Comparison of ENCODE assay signal across 24 mouse cellular contexts in the genomic region with DNA sequence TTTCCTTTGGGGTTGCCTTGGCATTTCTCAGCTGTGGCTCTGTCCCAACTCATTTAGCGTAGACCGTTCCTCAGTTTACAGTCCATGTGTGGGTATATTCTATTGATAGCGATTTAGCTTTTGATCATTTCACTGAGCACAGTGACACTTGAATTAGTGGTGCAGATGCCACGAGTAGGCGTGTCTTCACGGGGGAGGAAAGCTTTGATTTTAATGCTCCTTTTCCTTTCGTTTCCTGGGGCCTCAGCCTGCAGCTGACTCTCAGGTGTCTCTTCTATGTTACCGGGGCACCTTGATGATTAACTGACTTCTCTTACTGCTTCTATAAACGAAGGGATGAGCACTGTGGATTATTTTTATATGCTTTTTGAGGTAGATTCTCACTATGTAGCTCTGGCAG.
"Had no signal": no experiment of that assay in that cellular context is flagged by ENCODE, and none has a peak within 500 bp of the region (broad histone marks: within the 10 kb centered on the region; RNA-seq: fewer than 3 reads in every experiment).

No protein-coding gene starts in this region.

- H3K27ac ChIP-seq: kidney, embryonic 15.5 days; layer of hippocampus, adult 2 months; limb, embryonic 10.5 days; limb, embryonic 13.5 days; liver, embryonic 12.5 days; liver, embryonic 15.5 days; lung, embryonic 15.5 days; midbrain, embryonic 10.5 days; midbrain, embryonic 13.5 days; neural tube, embryonic 12.5 days; neural tube, embryonic 15.5 days had no signal

- ATAC-seq: liver, embryonic 12.5 days; midbrain, embryonic 13.5 days had no signal

- H3K4me2 ChIP-seq: kidney, embryonic 15.5 days; limb, embryonic 13.5 days; liver, embryonic 12.5 days; liver, embryonic 15.5 days; lung, embryonic 15.5 days; midbrain, embryonic 13.5 days; neural tube, embryonic 12.5 days; neural tube, embryonic 15.5 days had no signal

- H3K9me3 ChIP-seq: kidney, embryonic 15.5 days; limb, embryonic 10.5 days; limb, embryonic 13.5 days; liver, embryonic 12.5 days; liver, embryonic 15.5 days; lung, embryonic 15.5 days; megakaryocyte, embryonic 14.5 days; midbrain, embryonic 10.5 days; midbrain, embryonic 13.5 days; neural tube, embryonic 12.5 days; neural tube, embryonic 15.5 days had no signal

- DNase-seq: kidney, adult 8-10 months; kidney, postnatal 10 days; kidney, postnatal 4 days; layer of hippocampus, adult 9-11 months; liver; lung, adult 18-20 months; lung, postnatal 10 days; lung, postnatal 36 days; right cerebral cortex, adult 18-20 months; right cerebral cortex, postnatal 14 days; right cerebral cortex, postnatal 4 days; thymus, postnatal 36 days had no signal

- H3K27me3 ChIP-seq: kidney, embryonic 15.5 days; limb, embryonic 13.5 days; liver, embryonic 12.5 days; liver, embryonic 15.5 days; lung, embryonic 15.5 days; megakaryocyte, embryonic 14.5 days; midbrain, embryonic 13.5 days; neural tube, embryonic 12.5 days; neural tube, embryonic 15.5 days had no signal

- H3K9ac ChIP-seq: kidney, embryonic 15.5 days; limb, embryonic 13.5 days; liver, embryonic 12.5 days; liver, embryonic 15.5 days; lung, embryonic 15.5 days; midbrain, embryonic 13.5 days; neural tube, embryonic 12.5 days; neural tube, embryonic 15.5 days had no signal

- H3K4me1 ChIP-seq: kidney, embryonic 15.5 days; limb, embryonic 10.5 days; limb, embryonic 13.5 days; liver, embryonic 12.5 days; liver, embryonic 15.5 days; lung, embryonic 15.5 days; midbrain, embryonic 10.5 days; midbrain, embryonic 13.5 days; neural tube, embryonic 12.5 days; neural tube, embryonic 15.5 days had no signal

- H3K4me3 ChIP-seq: kidney, embryonic 15.5 days; layer of hippocampus, adult 2 months; limb, embryonic 10.5 days; limb, embryonic 13.5 days; liver, embryonic 12.5 days; liver, embryonic 15.5 days; lung, embryonic 15.5 days; megakaryocyte, embryonic 14.5 days; midbrain, embryonic 10.5 days; midbrain, embryonic 13.5 days; neural tube, embryonic 12.5 days; neural tube, embryonic 15.5 days had no signal
